Mouse (Mus musculus): ENCODE results near the gene Exoc6b. TPM values are rescaled to one million over a fixed set of nuclear protein-coding genes. Genes with fewer than 3 reads are reported as not detected.

The Exoc6b gene
- total RNA-seq, 1 experiment from 2014 or later: 17.5 TPM

DNA sequence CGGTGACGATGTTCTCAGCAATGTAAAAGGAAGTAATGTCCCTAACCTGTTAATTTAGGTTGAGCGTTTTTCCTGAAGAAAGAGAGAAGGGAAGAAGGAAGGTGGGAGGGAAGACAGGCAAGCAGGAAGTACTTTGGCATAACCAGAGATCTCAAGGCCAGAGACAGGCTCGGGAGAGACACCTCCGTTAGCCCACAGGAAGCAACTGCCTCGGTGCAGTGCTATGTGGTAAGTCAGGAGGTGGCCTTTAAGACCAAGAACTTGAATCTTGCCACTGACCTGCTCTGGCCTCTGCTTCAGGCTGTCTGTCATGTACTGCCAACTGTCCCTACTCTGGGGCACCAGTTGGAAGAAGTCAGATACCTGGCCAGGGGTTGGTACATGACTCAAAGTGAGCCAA lies 500.4 kb downstream of the Exoc6b start:
- ATAC-seq (replicated peaks in 1 of 2; ENCODE audit: insufficient read depth in 1 of 2, low FRiP score in 2 of 2, low TSS enrichment in 1 of 2, low read depth in 1 of 2, poor library complexity in 2 of 2, severe bottlenecking in 2 of 2): 0 out of 4 replicates have a peak, but pooled peaks of 1 of the 2 experiments have one; percentile 29

Other genes starting within 250 kb of the Exoc6b start
- 26.1 and 31.2 TPM in 2 replicates for gene Spr, start 68.3 kb upstream of the Exoc6b start, total RNA-seq (2017)
- not detected in 2 replicates for gene Emx1, start 117.9 kb upstream of the Exoc6b start, total RNA-seq (2017)

Data from hematopoietic stem cell, adult 5-6 weeks (primary cell).